Mouse (Mus musculus): Measurements from ENCODE around the gene Plscr4. TPM values are rescaled to one million over a fixed set of nuclear protein-coding genes. Genes with fewer than 3 reads are reported as not detected.

The Plscr4 gene
- polyA plus RNA-seq (2014; fragmentation: Nextera tagmentation; extraction: Ambion mirVana) = 1.9 and 3.5 TPM in 2 replicates

DNA sequence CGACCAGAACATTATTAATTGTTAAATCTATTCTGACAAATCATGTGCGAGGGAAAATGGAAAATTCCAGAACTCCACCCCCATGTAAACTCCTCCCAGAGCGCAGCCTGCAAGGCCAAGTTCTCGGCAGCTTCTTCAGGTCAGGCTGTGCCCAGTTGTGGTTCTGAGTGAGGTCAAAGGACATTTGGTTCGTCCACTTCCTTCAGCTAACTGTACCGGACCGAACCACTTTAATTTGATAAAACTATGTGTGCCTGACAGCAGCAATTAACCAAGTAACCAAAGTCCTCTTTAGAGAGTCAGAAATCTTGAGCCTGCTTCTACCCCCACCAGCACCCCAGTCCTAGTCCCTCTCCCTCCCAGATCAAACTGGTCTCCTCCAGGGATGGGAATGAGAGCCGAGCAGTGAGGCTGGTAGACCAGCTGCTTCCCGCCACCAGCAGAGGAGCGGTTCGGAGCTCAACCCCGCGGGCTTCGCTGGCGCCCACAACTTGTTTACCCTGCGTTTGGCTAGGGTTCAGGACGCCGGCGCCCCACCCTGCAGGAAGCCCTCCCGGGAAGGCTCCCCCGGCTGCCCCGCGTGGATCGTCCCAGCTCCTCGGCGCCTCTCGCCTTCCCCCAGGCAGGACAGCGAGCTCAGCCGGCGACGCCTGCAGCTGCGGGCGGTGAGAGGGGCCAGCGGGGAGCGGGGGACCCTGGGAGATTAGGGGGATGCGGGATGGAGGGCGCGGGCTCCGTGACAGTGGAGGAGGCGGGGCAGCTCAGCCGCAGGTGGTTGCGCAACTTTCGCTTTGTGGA is at the start of gene Plscr4:
Gene Plscr4 (plus strand): TSS at position 113 of the 798 bp plus-strand sequence.
- Histone ChIP-seq H3K27me3 (ENCODE audit: control insufficient read depth, insufficient read depth, low read length) (no peaks in the 10 kb centered on the region), H3K4me1 (ENCODE audit: control insufficient read depth, insufficient read depth, low read length) (peaks cover 3% of the 10 kb centered on the region; the same call in 1 of the 2 replicates), H3K4me2 (ENCODE audit: low read depth, low read length) (peak within 1 kb of the TSS; percentile 97), H3K4me3 (ENCODE audit: low read depth, low read length) (peak within 1 kb of the TSS; percentile 58), H3K27ac (ENCODE audit: low read depth, low read length) (peak within 1 kb of the TSS; percentile 52; the same call in 1 of the 2 replicates), H3K9me3 (ENCODE audit: control insufficient read depth, low read length) (no peaks in the 10 kb centered on the region), H3K36me3 (ENCODE audit: control insufficient read depth, insufficient read depth, low read length) (no peaks in the 10 kb centered on the region), H3K9ac (replicated peaks; ENCODE audit: low read depth, low read length) (peak within 1 kb of the TSS; percentile 56)
- peak; percentile 90 for ATAC-seq (ENCODE audit: low read depth)
- WGBS = 12% methylated on average over 42 of the region's 43 CpGs

DNA sequence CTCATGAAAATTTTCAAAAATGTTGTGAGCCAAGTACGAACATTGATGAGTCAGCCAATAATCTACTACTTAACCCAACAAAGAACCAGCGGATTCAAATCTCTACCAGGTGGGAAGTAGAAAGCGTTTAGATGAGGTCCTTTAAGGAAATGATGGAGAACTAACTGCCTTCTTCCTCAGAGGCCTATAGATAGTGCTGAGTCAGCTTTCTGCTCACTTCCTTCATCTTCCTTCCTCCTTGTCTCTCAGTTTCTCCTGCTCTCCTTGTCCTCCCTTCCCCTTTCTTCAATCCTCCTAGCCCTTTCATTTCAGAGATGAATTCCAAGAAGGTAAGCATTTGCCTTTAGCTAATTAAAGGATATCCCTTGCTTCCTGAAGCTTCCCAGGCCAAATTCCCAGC is 46.9 kb upstream of the Plscr4 start:
- no peaks in the 10 kb centered on the region for H3K4me1 ChIP-seq (ENCODE audit: control insufficient read depth, insufficient read depth, low read length)
- no peak overlapping the region for H3K4me2 ChIP-seq (ENCODE audit: low read depth, low read length)
- no peaks in the 10 kb centered on the region for H3K9me3 ChIP-seq (ENCODE audit: control insufficient read depth, low read length)
- H3K27ac ChIP-seq (ENCODE audit: low read depth, low read length) = no peak overlapping the region
- H3K9ac ChIP-seq (replicated peaks; ENCODE audit: low read depth, low read length) = no peak overlapping the region
- WGBS = 95% methylated on average over 3 of the region's 3 CpGs
- H3K4me3 ChIP-seq (ENCODE audit: low read depth, low read length) = no peak overlapping the region
- no peaks in the 10 kb centered on the region for H3K27me3 ChIP-seq (ENCODE audit: control insufficient read depth, insufficient read depth, low read length)
- ATAC-seq (ENCODE audit: low read depth) = no peak
- no peaks in the 10 kb centered on the region for H3K36me3 ChIP-seq (ENCODE audit: control insufficient read depth, insufficient read depth, low read length)

DNA sequence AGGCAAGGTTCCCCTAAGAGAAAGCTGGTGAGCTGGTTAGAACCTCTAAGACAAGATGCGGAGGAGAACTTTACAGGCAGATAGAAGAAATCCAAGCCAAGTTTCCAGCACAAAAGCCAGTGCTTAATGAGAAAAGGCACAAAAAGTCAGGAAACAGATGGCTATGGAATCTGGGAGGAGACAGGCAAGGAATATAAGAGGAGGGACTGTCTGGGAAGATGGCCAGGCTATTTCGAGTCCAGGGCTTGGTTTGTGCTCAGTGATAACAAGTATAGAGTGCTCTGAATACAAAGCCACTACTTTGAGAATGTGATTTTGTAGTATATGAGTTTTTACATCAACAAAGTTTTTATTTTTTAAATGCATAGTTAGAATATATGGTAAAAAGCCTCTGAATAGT is 45.1 kb upstream of the Plscr4 start:
- Histone ChIP-seq H3K27ac (ENCODE audit: low read depth, low read length) (no peak overlapping the region), H3K9me3 (ENCODE audit: control insufficient read depth, low read length) (no peaks in the 10 kb centered on the region), H3K27me3 (ENCODE audit: control insufficient read depth, insufficient read depth, low read length) (no peaks in the 10 kb centered on the region), H3K4me3 (ENCODE audit: low read depth, low read length) (no peak overlapping the region), H3K36me3 (ENCODE audit: control insufficient read depth, insufficient read depth, low read length) (no peaks in the 10 kb centered on the region), H3K4me2 (ENCODE audit: low read depth, low read length) (no peak overlapping the region), H3K4me1 (ENCODE audit: control insufficient read depth, insufficient read depth, low read length) (no peaks in the 10 kb centered on the region), H3K9ac (replicated peaks; ENCODE audit: low read depth, low read length) (no peak overlapping the region)
- ATAC-seq (ENCODE audit: low read depth) = no peak
- 89% methylated on average over 2 of the region's 2 CpGs for WGBS

DNA sequence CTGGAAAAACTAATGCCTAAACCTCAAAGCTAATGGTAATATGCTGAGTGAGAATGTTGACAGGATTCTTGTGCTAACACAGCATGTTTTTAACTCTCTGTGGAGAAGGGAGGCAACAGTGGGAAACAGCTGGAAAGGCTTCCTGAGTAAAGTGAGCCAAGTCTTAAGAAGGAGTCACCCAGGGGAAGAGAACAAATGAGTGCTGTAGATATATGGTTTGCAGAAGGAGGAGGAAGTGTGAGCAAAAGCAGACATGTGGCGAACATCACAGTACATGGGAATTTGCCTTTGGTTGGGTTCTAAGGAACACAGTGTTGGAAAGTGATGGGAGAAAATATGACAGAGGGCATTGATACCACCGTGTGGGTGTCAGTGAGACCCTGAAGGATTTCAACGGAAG is 43.5 kb upstream of the Plscr4 start:
- WGBS = 86% methylated on average over 3 of the region's 3 CpGs
- Histone ChIP-seq H3K27me3 (ENCODE audit: control insufficient read depth, insufficient read depth, low read length) (no peaks in the 10 kb centered on the region), H3K4me1 (ENCODE audit: control insufficient read depth, insufficient read depth, low read length) (no peaks in the 10 kb centered on the region), H3K9me3 (ENCODE audit: control insufficient read depth, low read length) (no peaks in the 10 kb centered on the region), H3K4me2 (ENCODE audit: low read depth, low read length) (no peak overlapping the region), H3K9ac (replicated peaks; ENCODE audit: low read depth, low read length) (no peak overlapping the region), H3K4me3 (ENCODE audit: low read depth, low read length) (no peak overlapping the region), H3K27ac (ENCODE audit: low read depth, low read length) (no peak overlapping the region), H3K36me3 (ENCODE audit: control insufficient read depth, insufficient read depth, low read length) (no peaks in the 10 kb centered on the region)
- no peak for ATAC-seq (ENCODE audit: low read depth)

DNA sequence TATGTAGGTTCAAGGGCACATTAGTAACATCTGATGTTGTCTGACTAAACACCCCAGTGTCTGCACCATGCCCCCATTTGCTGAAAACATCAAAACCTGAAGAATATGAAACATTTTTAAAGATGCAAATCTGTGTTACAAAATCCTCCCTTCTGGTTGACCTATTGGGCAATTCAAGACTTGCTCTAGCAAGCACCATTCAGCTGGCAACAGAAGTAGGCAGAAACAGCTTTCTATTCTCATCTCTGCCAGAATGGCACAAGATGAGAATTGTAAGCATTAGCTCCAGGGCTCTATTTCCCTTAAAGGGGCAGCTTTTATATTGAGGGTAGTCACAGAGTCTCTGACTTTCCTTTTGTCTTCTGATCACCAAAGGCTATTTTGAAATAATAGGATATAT is 19.4 kb upstream of the Plscr4 start:
- no peaks in the 10 kb centered on the region for H3K36me3 ChIP-seq (ENCODE audit: control insufficient read depth, insufficient read depth, low read length)
- no peak overlapping the region for H3K9ac ChIP-seq (replicated peaks; ENCODE audit: low read depth, low read length)
- H3K27me3 ChIP-seq (ENCODE audit: control insufficient read depth, insufficient read depth, low read length) = no peaks in the 10 kb centered on the region
- H3K4me2 ChIP-seq (ENCODE audit: low read depth, low read length) = no peak overlapping the region
- no peak overlapping the region for H3K27ac ChIP-seq (ENCODE audit: low read depth, low read length)
- no peaks in the 10 kb centered on the region for H3K4me1 ChIP-seq (ENCODE audit: control insufficient read depth, insufficient read depth, low read length)
- H3K4me3 ChIP-seq (ENCODE audit: low read depth, low read length) = no peak overlapping the region
- ATAC-seq (ENCODE audit: low read depth) = no peak
- H3K9me3 ChIP-seq (ENCODE audit: control insufficient read depth, low read length) = no peaks in the 10 kb centered on the region

DNA sequence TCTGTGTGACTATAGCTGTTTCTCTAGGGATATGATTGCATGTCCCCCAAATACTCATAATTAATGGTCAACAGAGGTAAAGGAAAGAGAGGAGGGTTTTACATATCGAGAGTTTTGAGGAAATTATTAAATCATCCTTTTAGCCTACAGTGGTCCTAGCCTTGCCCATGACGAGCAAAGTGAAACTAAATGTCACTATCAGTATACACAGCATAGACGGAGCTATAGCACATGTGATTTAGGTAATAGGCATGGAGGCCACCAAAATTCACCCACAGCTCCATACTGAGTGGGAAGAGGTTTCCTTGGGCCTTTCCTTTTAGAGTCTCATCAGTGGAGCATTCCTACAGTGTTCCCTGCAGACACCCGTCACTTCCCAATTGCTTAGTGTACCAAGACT is 15.7 kb upstream of the Plscr4 start:
- H3K36me3 ChIP-seq (ENCODE audit: control insufficient read depth, insufficient read depth, low read length) = no peaks in the 10 kb centered on the region
- WGBS = 83% methylated on average over 4 of the region's 4 CpGs
- no peaks in the 10 kb centered on the region for H3K9me3 ChIP-seq (ENCODE audit: control insufficient read depth, low read length)
- no peaks in the 10 kb centered on the region for H3K4me1 ChIP-seq (ENCODE audit: control insufficient read depth, insufficient read depth, low read length)
- H3K4me2 ChIP-seq (ENCODE audit: low read depth, low read length) = no peak overlapping the region
- no peak for ATAC-seq (ENCODE audit: low read depth)
- no peak overlapping the region for H3K27ac ChIP-seq (ENCODE audit: low read depth, low read length)
- no peaks in the 10 kb centered on the region for H3K27me3 ChIP-seq (ENCODE audit: control insufficient read depth, insufficient read depth, low read length)
- H3K4me3 ChIP-seq (ENCODE audit: low read depth, low read length) = no peak overlapping the region
- no peak overlapping the region for H3K9ac ChIP-seq (replicated peaks; ENCODE audit: low read depth, low read length)

DNA sequence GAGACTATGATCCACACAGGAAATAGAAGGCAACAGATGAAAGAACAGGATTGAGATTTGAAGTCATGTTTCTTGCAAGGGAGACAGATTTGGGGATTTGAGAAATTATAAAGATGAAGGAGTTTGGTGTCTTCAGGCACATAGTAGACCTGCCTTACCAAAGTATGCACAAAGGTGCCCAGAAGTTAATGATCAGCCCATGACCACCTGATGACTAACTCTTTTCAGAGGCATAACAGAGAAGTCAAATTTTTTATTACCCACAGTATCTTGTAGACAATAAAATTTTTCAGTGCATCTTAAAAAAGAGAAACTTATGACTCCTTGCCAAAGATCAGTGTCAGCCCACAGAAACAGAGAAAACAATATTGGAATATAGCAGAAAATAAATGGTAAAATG is 12.6 kb upstream of the Plscr4 start:
- Histone ChIP-seq H3K9ac (replicated peaks; ENCODE audit: low read depth, low read length) (no peak overlapping the region), H3K27me3 (ENCODE audit: control insufficient read depth, insufficient read depth, low read length) (no peaks in the 10 kb centered on the region), H3K4me3 (ENCODE audit: low read depth, low read length) (no peak overlapping the region), H3K9me3 (ENCODE audit: control insufficient read depth, low read length) (no peaks in the 10 kb centered on the region), H3K27ac (ENCODE audit: low read depth, low read length) (no peak overlapping the region), H3K4me1 (ENCODE audit: control insufficient read depth, insufficient read depth, low read length) (no peaks in the 10 kb centered on the region), H3K36me3 (ENCODE audit: control insufficient read depth, insufficient read depth, low read length) (no peaks in the 10 kb centered on the region), H3K4me2 (ENCODE audit: low read depth, low read length) (no peak overlapping the region)
- ATAC-seq (ENCODE audit: low read depth) = no peak

DNA sequence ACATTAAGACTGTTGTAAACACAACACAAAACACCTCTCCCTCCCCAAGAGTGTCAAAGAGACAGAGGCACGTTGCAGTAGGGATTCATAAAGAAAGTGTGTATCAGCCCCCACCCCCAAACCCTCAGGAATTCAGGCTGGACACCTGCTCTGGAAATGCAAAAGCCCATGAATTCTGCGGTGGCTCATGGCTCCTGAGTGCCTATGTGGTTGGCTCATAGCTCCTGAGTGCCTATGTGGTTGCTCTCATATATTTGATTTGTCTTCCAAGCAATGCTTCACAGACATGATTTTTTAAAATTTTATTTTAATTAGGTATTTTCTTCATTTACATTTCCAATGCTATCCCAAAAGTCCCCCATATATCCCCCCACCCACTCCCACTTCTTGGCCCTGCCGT is 568 bp upstream of the Plscr4 start:
- H3K27ac ChIP-seq (ENCODE audit: low read depth, low read length) = no peak overlapping the region
- no peaks in the 10 kb centered on the region for H3K36me3 ChIP-seq (ENCODE audit: control insufficient read depth, insufficient read depth, low read length)
- no peak overlapping the region for H3K4me3 ChIP-seq (ENCODE audit: low read depth, low read length)
- no peaks in the 10 kb centered on the region for H3K9me3 ChIP-seq (ENCODE audit: control insufficient read depth, low read length)
- 72% methylated on average over 3 of the region's 3 CpGs for WGBS
- peaks cover 3% of the 10 kb centered on the region; the same call in 1 of the 2 replicates for H3K4me1 ChIP-seq (ENCODE audit: control insufficient read depth, insufficient read depth, low read length)
- H3K4me2 ChIP-seq (ENCODE audit: low read depth, low read length) = no peak overlapping the region
- no peak for ATAC-seq (ENCODE audit: low read depth)
- H3K27me3 ChIP-seq (ENCODE audit: control insufficient read depth, insufficient read depth, low read length) = no peaks in the 10 kb centered on the region
- H3K9ac ChIP-seq (replicated peaks; ENCODE audit: low read depth, low read length) = no peak overlapping the region

DNA sequence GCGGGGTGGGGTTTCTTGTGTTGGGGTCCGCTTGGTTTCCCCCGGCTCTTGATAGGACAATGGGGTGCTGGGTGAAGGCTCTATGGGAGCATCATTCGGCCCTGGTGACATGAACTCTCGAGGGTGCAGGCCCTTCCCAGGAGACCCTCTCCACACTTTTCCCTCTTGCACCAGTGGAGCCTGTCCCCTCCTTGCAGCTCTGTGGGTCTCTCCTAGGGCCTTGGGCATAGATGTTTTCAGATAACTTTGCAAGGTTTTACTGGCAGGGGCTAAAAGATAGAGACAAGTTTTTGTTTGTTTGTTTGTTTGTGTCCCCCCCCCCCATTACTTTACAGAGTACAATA is 858 bp downstream of the Plscr4 start:
- no peaks in the 10 kb centered on the region for H3K36me3 ChIP-seq (ENCODE audit: control insufficient read depth, insufficient read depth, low read length)
- ATAC-seq (ENCODE audit: low read depth) = peak; percentile 81
- no peaks in the 10 kb centered on the region for H3K27me3 ChIP-seq (ENCODE audit: control insufficient read depth, insufficient read depth, low read length)
- no peak overlapping the region; the same call in 1 of the 2 replicates for H3K27ac ChIP-seq (ENCODE audit: low read depth, low read length)
- H3K4me2 ChIP-seq (ENCODE audit: low read depth, low read length) = peak overlapping the region; percentile 97
- WGBS = 0% methylated on average over 5 of the region's 5 CpGs
- H3K4me1 ChIP-seq (ENCODE audit: control insufficient read depth, insufficient read depth, low read length) = peaks cover 3% of the 10 kb centered on the region; the same call in 1 of the 2 replicates
- peak overlapping the region; percentile 56 for H3K9ac ChIP-seq (replicated peaks; ENCODE audit: low read depth, low read length)
- H3K9me3 ChIP-seq (ENCODE audit: control insufficient read depth, low read length) = no peaks in the 10 kb centered on the region
- H3K4me3 ChIP-seq (ENCODE audit: low read depth, low read length) = peak overlapping the region; percentile 58
